Mouse (Mus musculus): ENCODE measurements around the gene Coq5. TPM values are rescaled to one million over a fixed set of nuclear protein-coding genes. Genes with fewer than 3 reads are reported as not detected.

The Coq5 gene
- total and polyA plus RNA-seq, 3 experiments = 41.9 to 46.7 (median 43.9) TPM

GRCm38 (mm10) chr5:115238729-115239195 is 40.7 kb upstream of the Coq5 start:
- Histone ChIP-seq H3K27ac (ENCODE audit: insufficient read depth, low read depth) (no peak overlapping the region), H3K27me3 (replicated peaks) (no peaks in the 10 kb centered on the region), H3K4me3 (replicated peaks in 1 of 3; ENCODE audit: low read depth in 2 of 3, low read length in 2 of 3, poor library complexity in 1 of 3) (peak overlapping the region; percentile 54 to 95 (median 90)), H3K4me1 (ENCODE audit: control insufficient read depth in 1 of 2, insufficient read depth in 2 of 2) (peaks cover 0 to 9% of the 10 kb centered on the region in 2 experiments; a peak in 2 of 4 replicates), H3K36me3 (replicated peaks in 1 of 2; ENCODE audit: control insufficient read depth in 1 of 2, insufficient read depth in 1 of 2, low read length in 1 of 2) (peaks cover 40 to 45% of the 10 kb centered on the region in 2 experiments), H3K4me2 (ENCODE audit: insufficient read depth, low read depth, poor library complexity, severe bottlenecking) (peak overlapping the region; percentile 72), H3K9me3 (replicated peaks; ENCODE audit: low read length) (no peaks in the 10 kb centered on the region), H3K79me2 (replicated peaks; ENCODE audit: control insufficient read depth, extremely low read depth, insufficient read depth, poor library complexity, severe bottlenecking) (peaks cover 19% of the 10 kb centered on the region), H3K9ac (ENCODE audit: insufficient read depth, low read depth) (peak overlapping the region; percentile 42)
- in situ Hi-C loops (cut with MboI; ENCODE audit: low pct_ligation_motif_present, low pct_unique_long_range_greater_than_20kb, low sequenced_read_pairs) (loop anchor here (5.0 kb wide), 2 partner anchors 111 to 261 kb away; no protein-coding TSS in a partner anchor), dilution Hi-C loops (cut with MboI; ENCODE audit: extremely low pct_ligation_motif_present, extremely low pct_unique_long_range_greater_than_20kb, low sequenced_read_pairs) (no loop called here)
- TF ChIP-seq ELF1 (IDR thresholded peaks at IDR 0.05; ENCODE audit: low read depth, low read length) (no peak), PAX5 (IDR thresholded peaks at IDR 0.05; ENCODE audit: low read length) (no peak), ZC3H11A (IDR thresholded peaks at IDR 0.05; ENCODE audit: low read depth, low read length) (no peak), SIN3A (IDR thresholded peaks at IDR 0.05; ENCODE audit: low read length) (no peak), ZNF384 (IDR thresholded peaks at IDR 0.05; ENCODE audit: low read depth, low read length) (no peak), IRF4 (IDR thresholded peaks at IDR 0.05; ENCODE audit: low read depth, low read length) (no peak), MYC (IDR thresholded peaks at IDR 0.05; ENCODE audit: low read depth, low read length) (no peak), UBTF (IDR thresholded peaks at IDR 0.05; ENCODE audit: low read depth, low read length) (no peak), SMC3 (IDR thresholded peaks at IDR 0.05; ENCODE audit: low read depth, low read length) (no peak), MAX (IDR thresholded peaks at IDR 0.05; ENCODE audit: low read length) (no peak), POLR2AphosphoS2 (IDR thresholded peaks at IDR 0.05; ENCODE audit: low read depth, low read length) (no peak), TBP (conservative IDR thresholded peaks at IDR 0.05; ENCODE audit: low read depth, low read length) (no peak), CHD1 (IDR thresholded peaks at IDR 0.05; ENCODE audit: low read depth, low read length) (no peak)
- DNase-seq (ENCODE audit: extremely low read depth) = peak; percentile 14

DNA sequence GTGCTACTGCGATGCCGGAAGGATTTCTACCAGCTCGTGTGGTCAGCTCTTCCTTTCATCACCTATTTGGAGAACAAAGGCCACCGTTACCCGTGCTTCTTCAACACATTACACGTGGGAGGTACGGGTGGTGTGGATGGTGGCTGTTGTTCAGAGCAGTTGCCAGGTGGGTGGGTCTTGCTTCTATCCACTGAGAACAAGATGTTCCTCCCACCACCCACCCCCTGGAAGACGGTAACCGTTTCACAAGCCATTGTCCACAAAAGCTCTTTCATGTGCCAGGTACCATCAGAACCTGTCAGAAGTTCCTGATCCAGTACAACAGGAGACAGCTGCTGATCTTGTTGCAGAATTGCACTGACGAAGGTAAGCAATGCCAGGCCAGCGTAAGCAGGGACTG is 39.3 kb upstream of the Coq5 start:
- H3K36me3 ChIP-seq (replicated peaks in 1 of 2; ENCODE audit: control insufficient read depth in 1 of 2, insufficient read depth in 1 of 2, low read length in 1 of 2) = peaks cover 54 to 59% of the 10 kb centered on the region in 2 experiments
- dilution Hi-C loops (cut with MboI; ENCODE audit: extremely low pct_ligation_motif_present, extremely low pct_unique_long_range_greater_than_20kb, low sequenced_read_pairs) = no loop called here

GRCm38 (mm10) chr5:115255472-115255871 is 24.0 kb upstream of the Coq5 start:
- H3K79me2 ChIP-seq (replicated peaks; ENCODE audit: control insufficient read depth, extremely low read depth, insufficient read depth, poor library complexity, severe bottlenecking) = peaks cover 7% of the 10 kb centered on the region
- in situ Hi-C loops (cut with MboI; ENCODE audit: low pct_ligation_motif_present, low pct_unique_long_range_greater_than_20kb, low sequenced_read_pairs) = no loop called here
- H3K36me3 ChIP-seq (replicated peaks in 1 of 2; ENCODE audit: control insufficient read depth in 1 of 2, insufficient read depth in 1 of 2, low read length in 1 of 2) = peaks cover 60 to 70% of the 10 kb centered on the region in 2 experiments
- H3K9ac ChIP-seq (ENCODE audit: insufficient read depth, low read depth) = no peak overlapping the region
- no peak overlapping the region for H3K4me2 ChIP-seq (ENCODE audit: insufficient read depth, low read depth, poor library complexity, severe bottlenecking)
- dilution Hi-C loops (cut with MboI; ENCODE audit: extremely low pct_ligation_motif_present, extremely low pct_unique_long_range_greater_than_20kb, low sequenced_read_pairs) = no loop called here
- no peak overlapping the region for H3K27ac ChIP-seq (ENCODE audit: insufficient read depth, low read depth)
- no peak overlapping the region for H3K4me3 ChIP-seq (replicated peaks in 1 of 3; ENCODE audit: low read depth in 2 of 3, low read length in 2 of 3, poor library complexity in 1 of 3)
- H3K4me1 ChIP-seq (ENCODE audit: control insufficient read depth in 1 of 2, insufficient read depth in 2 of 2) = no peaks in the 10 kb centered on the region
- no peak for DNase-seq (ENCODE audit: extremely low read depth)
- H3K27me3 ChIP-seq (replicated peaks) = no peaks in the 10 kb centered on the region
- TF ChIP-seq MAX (IDR thresholded peaks at IDR 0.05; ENCODE audit: low read length) = no peak
- no peak for TF ChIP-seq TBP (conservative IDR thresholded peaks at IDR 0.05; ENCODE audit: low read depth, low read length)
- no peak for TF ChIP-seq MAZ (IDR thresholded peaks at IDR 0.05; ENCODE audit: low read depth, low read length)
- TF ChIP-seq ETS1 (conservative IDR thresholded peaks at IDR 0.05; ENCODE audit: low read depth, low read length) = no peak
- no peak for TF ChIP-seq JUN (IDR thresholded peaks at IDR 0.05; ENCODE audit: insufficient read depth, low read depth, low read length)
- no peak for TF ChIP-seq HCFC1 (IDR thresholded peaks at IDR 0.05; ENCODE audit: low read depth, low read length)
- TF ChIP-seq ELF1 (IDR thresholded peaks at IDR 0.05; ENCODE audit: low read depth, low read length) = no peak
- no peak for TF ChIP-seq BHLHE40 (IDR thresholded peaks at IDR 0.05; ENCODE audit: low read depth, low read length)
- no peak for TF ChIP-seq ZNF384 (IDR thresholded peaks at IDR 0.05; ENCODE audit: low read depth, low read length)
- TF ChIP-seq MYC (IDR thresholded peaks at IDR 0.05; ENCODE audit: low read depth, low read length) = no peak
- TF ChIP-seq TCF12 (IDR thresholded peaks at IDR 0.05; ENCODE audit: low read depth, low read length) = no peak
- TF ChIP-seq RCOR1 (conservative IDR thresholded peaks at IDR 0.05; ENCODE audit: low read depth, low read length) = no peak
- no peaks in the 10 kb centered on the region for H3K9me3 ChIP-seq (replicated peaks; ENCODE audit: low read length)

More for the DNA sequence above, 39.3 kb upstream of the Coq5 start:
- Histone ChIP-seq H3K4me2 (ENCODE audit: insufficient read depth, low read depth, poor library complexity, severe bottlenecking) (no peak overlapping the region), H3K4me1 (ENCODE audit: control insufficient read depth in 1 of 2, insufficient read depth in 2 of 2) (peaks cover 0 to 9% of the 10 kb centered on the region in 2 experiments; a peak in 2 of 4 replicates), H3K27ac (ENCODE audit: insufficient read depth, low read depth) (no peak overlapping the region), H3K9ac (ENCODE audit: insufficient read depth, low read depth) (no peak overlapping the region), H3K4me3 (replicated peaks in 1 of 3; ENCODE audit: low read depth in 2 of 3, low read length in 2 of 3, poor library complexity in 1 of 3) (no peak overlapping the region), H3K27me3 (replicated peaks) (no peaks in the 10 kb centered on the region), H3K9me3 (replicated peaks; ENCODE audit: low read length) (no peaks in the 10 kb centered on the region), H3K79me2 (replicated peaks; ENCODE audit: control insufficient read depth, extremely low read depth, insufficient read depth, poor library complexity, severe bottlenecking) (peaks cover 19% of the 10 kb centered on the region)
- no peak for DNase-seq (ENCODE audit: extremely low read depth)
- TF ChIP-seq UBTF (IDR thresholded peaks at IDR 0.05; ENCODE audit: low read depth, low read length) (no peak), SIN3A (IDR thresholded peaks at IDR 0.05; ENCODE audit: low read length) (no peak)
- in situ Hi-C loops (cut with MboI; ENCODE audit: low pct_ligation_motif_present, low pct_unique_long_range_greater_than_20kb, low sequenced_read_pairs) = no loop called here

Measured in CH12.LX (cell line).